Mouse (Mus musculus): Measurements from ENCODE around the gene Nectin1. TPM values are rescaled to one million over a fixed set of nuclear protein-coding genes. Genes with fewer than 3 reads are reported as not detected.
A peak's percentile ranks its signal among the peaks of the same experiment; 100 is the strongest.

Nectin1 gene
- total RNA-seq, 2 experiments from 2014 or later: 18.2 to 21.7 TPM

- DNase-seq: no peak
Measured at GRCm38 (mm10) chr9:43741277-43741676, 2.5 kb upstream of the Nectin1 start.

DNA sequence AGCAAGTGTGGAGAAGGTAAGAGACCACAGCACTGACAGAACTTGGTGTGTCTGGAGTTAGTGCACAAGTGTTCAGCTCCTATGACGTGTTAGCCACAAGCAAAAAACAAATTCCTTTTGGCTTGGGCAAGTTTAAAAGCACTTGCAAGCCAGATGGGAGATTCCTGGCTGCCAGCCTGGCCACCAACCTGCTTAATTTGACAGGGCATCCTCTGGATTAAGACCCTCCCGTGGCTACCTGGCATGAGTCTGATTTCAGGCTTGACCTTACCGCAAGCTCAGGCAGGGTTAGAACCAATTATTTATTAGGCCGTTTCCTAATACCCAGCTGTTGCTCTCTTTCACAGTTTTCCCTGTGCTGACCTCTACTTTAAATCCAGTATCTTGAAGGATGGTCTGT lies 1.7 kb upstream of the Nectin1 start:
- no peak for DNase-seq

DNA sequence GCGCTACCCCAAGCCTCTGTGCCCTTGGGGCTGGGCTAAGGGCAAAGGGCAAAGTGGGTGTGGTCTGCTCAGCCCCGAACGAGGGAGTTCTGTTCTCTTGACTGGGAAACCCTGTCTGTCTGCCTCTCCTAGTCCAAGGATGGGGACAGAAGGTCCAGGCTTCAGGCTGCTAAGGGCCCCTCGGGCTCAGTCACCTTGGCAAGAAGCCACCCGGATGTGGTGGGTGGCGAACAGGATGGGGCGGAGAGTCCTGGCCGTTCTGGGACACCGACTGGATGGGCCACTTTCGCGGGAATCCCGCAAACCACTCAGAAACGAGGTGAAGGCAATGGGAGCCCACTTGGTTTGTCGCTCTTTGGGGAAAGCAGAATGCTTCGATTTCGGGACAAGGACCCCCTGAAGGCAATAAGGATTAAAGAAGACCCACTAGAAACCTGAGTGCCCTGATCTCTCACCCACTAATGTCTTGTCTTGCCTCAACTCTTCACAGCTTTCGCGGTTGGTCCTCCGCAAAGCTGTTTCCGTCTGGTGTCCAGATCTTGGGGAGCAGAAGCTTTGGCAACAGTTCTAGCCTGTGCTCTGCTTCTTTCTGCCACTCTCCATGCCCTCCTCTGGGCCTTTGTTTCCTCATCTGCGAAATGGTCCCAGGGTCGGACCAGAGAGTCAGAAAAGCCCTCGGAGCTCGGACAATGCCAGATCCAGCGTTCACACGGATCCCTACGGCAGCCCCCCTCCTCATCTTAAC lies 710 bp upstream of the Nectin1 start:
- peak; percentile 89 for DNase-seq

- peak; percentile 44 for DNase-seq
Measured at GRCm38 (mm10) chr9:43744138-43744981, 576 bp downstream of the Nectin1 start.

GRCm38 (mm10) chr9:43745051-43745792 lies 1.4 kb downstream of the Nectin1 start:
- DNase-seq: peak; percentile 44

- DNase-seq: no peak
Measured at GRCm38 (mm10) chr9:43745951-43746703, 2.3 kb downstream of the Nectin1 start.

- no peak for DNase-seq
Measured at GRCm38 (mm10) chr9:43747710-43748109, 3.9 kb downstream of the Nectin1 start.

GRCm38 (mm10) chr9:43748519-43748918 lies 4.7 kb downstream of the Nectin1 start:
- DNase-seq: no peak

DNA sequence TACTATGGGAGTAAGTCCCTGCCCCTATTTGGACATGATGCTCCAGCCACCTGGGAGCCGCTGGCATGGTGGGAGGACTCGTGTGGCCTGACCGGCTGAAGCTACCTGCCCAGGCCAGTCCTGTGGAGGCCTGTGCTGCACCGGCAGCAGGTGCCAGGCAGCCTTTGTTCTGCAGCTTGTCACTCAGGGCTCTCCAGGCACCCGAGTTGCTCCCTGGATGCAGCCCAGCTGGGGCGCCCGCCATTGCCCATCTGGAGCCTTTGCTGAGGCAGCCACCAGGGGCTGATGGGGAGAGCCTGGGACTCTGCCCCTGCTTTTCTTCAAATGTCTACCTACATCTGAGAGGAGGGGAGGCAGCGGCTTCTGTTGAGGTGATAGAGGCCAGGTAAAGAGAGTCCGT lies 6.3 kb downstream of the Nectin1 start:
- no peak for DNase-seq

GRCm38 (mm10) chr9:43751111-43751510 lies 7.3 kb downstream of the Nectin1 start:
- no peak for DNase-seq

DNA sequence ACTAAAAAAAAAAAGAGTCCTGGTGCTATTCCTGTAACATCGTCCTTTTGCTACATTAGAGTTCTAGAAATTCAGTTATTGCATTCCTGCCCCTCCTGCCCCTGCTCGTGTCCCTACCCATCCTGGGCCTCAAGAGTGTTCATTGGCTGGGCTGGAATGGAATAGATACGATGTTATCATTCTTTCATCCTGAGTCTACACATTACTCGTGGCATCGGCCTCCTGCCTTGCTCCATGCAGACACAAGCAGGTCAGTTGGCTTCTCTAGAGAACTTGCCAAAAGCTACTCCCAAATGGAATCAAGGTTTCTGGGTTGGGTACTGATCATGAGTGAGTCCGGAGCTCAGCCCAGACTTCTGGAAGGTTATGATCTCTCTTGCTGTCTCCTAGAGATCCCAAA lies 9.7 kb downstream of the Nectin1 start:
- DNase-seq: no peak

DNA sequence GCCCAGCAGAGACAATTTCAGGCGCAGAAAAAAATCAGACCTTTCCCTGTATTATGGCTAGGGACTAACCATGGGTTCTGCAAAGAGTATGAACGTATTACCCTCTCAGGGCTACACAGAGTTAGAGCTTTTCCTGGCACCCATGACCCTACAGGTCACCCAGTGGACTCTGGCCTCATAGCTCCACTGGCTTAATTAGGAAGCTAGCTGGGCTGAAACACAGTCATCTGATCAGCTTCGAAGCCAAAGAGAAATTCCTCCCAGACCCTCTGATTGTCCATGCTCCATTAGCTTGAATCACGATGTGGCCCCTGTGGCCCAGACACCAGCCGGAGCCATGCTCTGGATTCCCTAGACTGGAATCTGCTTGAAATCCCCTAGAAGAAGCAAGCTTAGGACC lies 10.3 kb downstream of the Nectin1 start:
- DNase-seq: no peak

GRCm38 (mm10) chr9:43754768-43755197 lies 11.0 kb downstream of the Nectin1 start:
- DNase-seq: no peak

- no peak for DNase-seq
Measured at GRCm38 (mm10) chr9:43755464-43755863, 11.7 kb downstream of the Nectin1 start.

GRCm38 (mm10) chr9:43755928-43756327 lies 12.1 kb downstream of the Nectin1 start:
- no peak for DNase-seq

GRCm38 (mm10) chr9:43757225-43757624 lies 13.4 kb downstream of the Nectin1 start:
- DNase-seq: no peak

DNA sequence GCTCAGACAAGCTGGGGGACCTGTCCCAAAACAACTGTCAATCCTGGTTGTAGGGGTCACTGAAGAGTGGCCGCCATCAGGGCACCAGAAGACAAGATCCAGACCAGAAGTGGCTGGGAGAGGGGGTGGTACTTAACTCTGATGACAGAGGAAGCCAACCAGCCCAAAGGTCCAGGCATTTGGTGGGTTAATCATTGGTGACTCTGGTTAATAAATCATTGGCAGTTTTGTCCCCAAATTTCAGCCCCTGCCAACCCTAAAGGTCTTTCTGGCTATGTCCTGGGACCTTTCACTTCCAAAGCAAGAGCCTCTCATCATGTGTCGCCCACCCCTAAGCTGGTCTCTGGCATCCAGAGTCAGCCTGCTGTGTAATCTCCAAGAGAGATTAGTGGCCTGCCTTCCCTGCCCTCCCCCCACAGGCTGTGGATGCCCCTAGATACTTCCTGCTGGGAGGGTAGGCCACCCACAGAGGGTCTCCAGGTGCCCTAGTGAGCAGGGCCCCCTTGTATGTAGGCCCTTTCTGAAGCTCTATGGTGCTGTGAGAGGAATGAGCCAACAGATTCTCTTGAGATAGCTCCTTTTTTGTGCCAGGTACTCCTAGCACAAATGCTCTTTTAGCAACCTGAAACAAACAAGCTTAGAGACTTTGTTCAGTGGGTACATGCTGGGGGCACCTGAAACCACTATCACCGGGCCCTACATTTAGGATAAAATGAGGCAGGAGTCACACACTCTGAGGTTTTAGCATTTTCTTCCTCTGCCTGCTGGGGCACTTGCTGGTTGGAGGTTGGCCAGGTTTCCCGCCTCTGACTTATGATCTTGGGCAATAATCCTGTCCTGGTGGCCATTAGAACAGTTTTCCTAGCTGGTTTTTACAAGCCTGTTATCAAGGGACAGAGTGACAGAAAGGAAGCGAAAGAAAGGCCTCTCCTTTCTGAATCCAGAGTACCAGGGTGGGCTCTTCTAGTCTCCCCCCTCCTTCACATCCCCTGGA lies 14.5 kb downstream of the Nectin1 start:
- peak; percentile 74 for DNase-seq

DNA sequence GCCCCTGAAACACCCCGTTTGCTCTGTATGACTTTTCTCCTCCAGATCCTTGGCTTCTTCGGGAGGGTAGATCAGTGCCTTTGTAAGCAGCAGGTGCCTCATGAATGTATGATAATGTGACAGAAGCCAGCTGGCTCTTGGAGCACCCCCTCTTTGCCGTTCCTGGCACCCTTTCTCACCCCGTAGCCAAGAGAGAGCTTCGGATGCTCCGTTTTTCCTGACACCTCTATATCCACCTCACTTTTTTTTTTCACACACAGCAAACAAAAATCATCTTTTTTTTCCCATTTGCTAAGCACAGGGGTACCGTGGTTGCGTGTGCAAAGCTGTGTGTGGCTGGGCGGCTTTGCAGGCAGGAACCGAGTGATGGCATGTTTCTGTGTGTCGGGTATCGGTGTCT lies 16.3 kb downstream of the Nectin1 start:
- DNase-seq: no peak

GRCm38 (mm10) chr9:43761181-43761820 lies 17.5 kb downstream of the Nectin1 start:
- DNase-seq: no peak

DNA sequence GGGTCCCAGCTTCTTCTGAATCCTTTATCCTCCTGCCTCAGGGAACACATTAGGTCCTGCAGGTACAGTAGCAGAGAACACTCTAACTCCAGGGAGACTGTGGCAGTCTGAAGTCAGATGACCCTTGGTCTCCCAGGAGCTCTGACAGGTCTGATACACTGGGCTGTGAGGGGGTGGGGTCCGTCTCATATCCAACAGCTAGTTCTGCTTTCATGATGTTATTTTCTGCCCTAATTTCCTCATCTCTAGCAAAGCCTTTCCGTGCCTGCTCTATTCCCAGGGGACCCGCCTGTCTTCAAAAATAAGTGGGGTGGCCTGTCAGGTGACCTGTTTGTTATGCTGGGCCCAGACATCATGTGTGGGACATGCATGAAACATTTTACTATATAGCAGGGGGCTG lies 18.2 kb downstream of the Nectin1 start:
- DNase-seq: no peak

All from adrenal gland, postnatal 10 days (tissue).